Mouse (Mus musculus) kidney, postnatal 4 days (tissue): ENCODE measurements around the gene Moxd2.
A peak's percentile ranks its signal among the peaks of the same experiment; 100 is the strongest.

Experiments used
- DNase-seq, 2 experiments: peaks; one replicate each; pipeline ENCODE4 v3.0.0; 2021; ENCODE audit warnings: mixed read lengths in 2 of 2

Gene Moxd2

DNA sequence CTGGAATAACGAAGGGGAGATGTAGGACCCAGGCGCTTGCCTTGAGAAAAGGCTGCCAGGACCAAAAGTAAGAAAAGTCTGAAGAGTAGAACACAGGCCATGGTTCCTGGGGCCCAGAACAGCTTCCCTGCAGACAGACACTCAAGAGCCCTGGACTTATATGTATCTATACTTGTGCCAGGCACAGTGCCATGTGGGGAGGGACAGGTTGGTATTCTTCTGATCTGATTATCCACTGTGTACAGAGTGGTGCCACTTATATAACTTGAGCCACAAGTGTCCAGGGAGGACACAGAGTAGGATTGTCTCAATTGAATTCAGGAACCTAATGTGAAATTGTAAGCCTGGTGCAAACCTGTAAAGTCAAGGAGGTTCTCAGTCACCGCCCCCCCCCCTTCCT lies at the start of gene Moxd2:
Gene Moxd2, minus strand, starts transcription at position 101 of the 400 bp plus-strand sequence.
- DNase-seq, result no peak

DNA sequence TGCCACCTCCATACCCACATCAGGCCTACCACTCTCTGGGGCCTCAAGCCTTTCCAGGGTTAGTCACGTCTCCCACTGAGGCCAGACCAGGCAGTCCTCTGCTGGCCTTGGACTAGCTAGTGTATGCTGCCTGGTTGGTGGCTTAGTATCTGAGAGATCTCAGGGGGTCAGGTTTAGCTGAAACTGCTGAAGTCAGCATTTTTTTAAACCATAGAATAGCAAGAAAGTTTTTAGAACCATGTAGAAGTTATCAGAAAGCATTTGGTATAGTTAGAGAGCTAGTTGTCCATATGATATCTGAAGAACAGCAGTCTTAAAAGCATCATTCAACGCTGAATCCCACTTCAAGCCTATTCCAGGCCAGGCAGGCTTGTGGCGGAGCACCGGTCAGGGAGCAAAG lies 32.7 kb upstream of the Moxd2 start:
- no peak for DNase-seq

DNA sequence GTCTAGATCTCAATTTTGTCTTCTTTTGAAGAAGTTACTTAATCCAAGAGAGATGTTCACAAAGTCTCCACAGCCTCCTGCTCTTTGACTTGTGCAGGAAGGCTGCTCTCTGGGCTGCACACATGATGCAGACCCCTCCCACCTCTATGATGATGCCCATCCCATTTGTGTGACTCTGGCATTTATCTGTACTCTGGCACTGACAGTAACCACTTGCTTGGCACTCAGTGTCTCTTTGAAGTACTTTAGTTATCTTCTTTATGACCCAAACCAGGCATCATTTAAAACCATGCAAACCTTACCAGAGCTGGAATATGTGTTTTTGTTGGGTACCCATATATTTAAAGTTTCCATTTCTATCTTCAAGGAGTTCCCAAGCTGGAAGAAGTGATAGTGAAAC lies 13.0 kb upstream of the Moxd2 start, which contains the start of gene Prss58:
Gene Prss58, minus strand, starts transcription at position 101 of the 400 bp plus-strand sequence.
- DNase-seq, result no peak

DNA sequence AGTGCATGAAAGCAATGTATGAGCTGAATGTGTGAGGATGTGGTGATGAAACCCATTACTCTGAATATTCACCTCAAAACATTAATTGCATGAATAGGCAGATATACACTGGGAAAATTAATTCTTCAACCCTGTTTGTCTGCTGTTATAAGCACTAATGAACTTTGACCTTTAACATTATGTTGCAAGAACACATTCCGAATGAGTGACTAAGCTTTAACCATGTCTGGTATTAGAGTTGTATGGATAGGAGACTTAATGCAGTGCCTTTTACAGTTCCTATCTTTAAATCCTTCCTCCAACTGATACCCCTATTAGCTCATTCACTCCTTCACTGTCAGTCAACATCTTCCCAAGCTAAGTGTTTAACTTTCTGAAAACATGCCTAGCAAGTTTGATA lies 7.4 kb upstream of the Moxd2 start:
- no peak for DNase-seq

DNA sequence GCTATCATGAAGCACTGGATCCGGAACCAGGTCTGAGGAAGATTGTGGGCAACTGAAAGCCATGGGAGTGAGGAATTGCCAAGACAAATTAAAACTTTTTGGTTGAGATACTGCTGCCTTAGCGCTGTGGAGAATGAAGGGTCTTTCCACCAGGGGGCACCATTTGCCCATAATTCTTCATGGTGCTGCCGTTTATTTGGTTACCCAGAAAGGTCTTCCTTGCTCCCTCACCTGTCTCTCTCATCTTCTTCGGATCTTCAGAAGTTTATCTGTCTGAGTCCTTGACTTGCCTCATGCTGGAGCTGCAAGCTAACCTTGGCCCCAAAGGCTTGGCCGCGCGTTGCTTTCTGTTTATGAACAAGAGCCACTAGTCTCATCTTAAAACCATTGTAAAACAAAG lies 6.3 kb upstream of the Moxd2 start:
- peak; percentile 40 to 49 for DNase-seq

DNA sequence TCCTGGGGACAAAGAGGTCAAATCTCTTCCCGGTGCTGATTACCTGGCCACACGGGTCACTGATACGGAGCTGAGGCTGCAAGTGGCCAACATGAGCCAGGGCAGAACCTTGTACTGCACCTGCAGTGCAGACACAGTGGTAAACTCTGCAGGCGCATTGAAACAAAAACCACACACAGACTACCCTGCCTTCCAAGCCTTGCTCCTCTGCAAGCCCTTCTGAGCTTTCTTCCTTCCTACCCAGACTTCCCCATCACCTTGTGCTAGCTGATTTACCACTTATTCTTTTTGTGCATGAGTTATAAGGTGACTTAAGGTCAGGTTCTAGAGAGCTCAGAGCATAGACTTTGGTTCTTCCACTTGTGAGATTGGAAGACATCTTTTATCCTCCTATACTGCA lies 4.5 kb upstream of the Moxd2 start:
- DNase-seq, result no peak

DNA sequence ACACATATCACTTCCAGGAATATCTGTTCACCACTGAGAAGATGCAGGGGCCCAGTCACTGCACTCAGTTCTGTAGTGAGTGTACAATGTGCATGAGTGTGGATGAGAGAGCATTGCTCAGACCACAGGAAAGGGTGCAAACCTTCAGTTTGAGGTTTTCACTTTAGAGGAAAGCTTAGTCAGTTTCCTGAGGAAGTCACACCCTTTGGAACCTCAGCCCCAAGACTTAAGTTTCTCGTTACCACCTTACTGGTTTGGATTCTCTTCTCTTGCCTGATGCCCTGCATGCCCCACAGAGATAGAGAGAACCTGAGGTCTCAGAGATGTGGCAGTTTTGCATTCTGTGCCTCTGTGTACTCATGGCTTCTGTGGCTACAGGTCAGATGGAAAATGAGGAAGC lies 3.7 kb upstream of the Moxd2 start:
- DNase-seq, result no peak

DNA sequence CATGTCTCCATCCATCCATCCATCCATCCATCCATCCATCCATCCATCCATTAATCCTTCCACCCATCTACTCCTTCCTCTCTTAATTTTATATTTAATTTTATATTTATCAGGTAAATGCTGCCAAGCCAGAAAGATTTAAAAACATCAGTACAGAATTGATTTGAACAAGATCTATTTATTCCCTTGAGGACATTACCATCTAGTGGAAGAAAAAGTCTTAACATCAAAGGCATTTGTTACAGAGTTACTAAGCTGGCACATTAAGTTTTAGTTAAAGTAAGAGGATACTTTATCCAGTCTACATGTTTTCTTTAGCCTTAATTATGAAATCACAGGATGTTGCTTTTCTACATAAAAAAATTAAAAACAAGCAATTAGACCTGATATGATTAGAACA lies 42.0 kb downstream of the Moxd2 start:
- DNase-seq, result no peak
